Mouse (Mus musculus): ENCODE measurements around the gene Trappc10. TPM values are rescaled to one million over a fixed set of nuclear protein-coding genes. Genes with fewer than 3 reads are reported as not detected.

Trappc10 gene
- polyA plus RNA-seq, 1 experiment from 2014 or later = 8.3 TPM

DNA sequence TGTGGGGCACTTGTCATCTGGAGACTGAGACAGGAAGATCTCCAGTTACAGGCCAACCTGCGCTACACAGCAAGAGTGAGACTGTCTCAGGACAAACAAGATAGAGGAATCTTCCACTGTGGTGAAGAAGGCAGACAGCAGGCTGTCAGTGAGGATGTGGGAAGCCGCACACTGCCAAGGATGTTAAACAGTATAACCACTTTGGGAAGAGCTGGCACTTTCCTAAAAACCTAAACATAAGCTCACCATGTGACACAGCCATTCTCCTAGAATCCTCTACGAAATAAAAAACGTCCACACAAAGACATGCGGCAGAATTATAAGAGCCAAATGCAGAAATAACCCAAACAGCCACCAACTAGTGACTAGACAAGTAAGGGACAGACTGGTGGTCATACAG lies 6.1 kb downstream of the Trappc10 start:
- Histone ChIP-seq H3K9me3 (ENCODE audit: low read length) (no peaks in the 10 kb centered on the region), H3K4me1 (ENCODE audit: insufficient read depth, low read length) (peaks cover 4% of the 10 kb centered on the region), H3K4me3 (ENCODE audit: low read length) (no peak overlapping the region), H3K27ac (ENCODE audit: low read length) (no peak overlapping the region), H3K27me3 (ENCODE audit: insufficient read depth, low read length) (no peaks in the 10 kb centered on the region), H3K4me2 (replicated peaks; ENCODE audit: low read depth, low read length) (no peak overlapping the region), H3K9ac (replicated peaks; ENCODE audit: low read length) (no peak overlapping the region), H3K36me3 (ENCODE audit: insufficient read depth, low read length) (no peaks in the 10 kb centered on the region)
- ATAC-seq (ENCODE audit: low FRiP score, low TSS enrichment) = no peak
- 98% methylated on average over 5 of the region's 5 CpGs for WGBS

DNA sequence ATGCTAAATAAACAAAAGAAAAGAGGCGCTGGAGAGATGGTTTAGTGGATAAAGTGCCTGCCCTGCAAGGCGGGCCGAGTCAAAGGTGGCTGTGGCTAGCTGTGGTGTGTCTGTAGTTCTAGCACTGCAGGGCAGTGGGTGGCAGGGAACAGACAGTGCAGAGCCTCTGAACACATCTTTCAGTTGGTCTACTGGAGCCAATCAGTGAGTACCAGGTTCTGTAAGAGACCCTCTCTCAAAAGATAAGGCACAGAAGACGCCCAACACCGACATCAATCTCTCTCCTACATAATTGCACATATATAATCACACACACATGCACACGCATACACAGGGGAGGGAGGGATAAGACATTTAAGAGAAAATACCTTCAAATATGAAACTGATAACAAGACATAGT lies 6.6 kb downstream of the Trappc10 start:
- Histone ChIP-seq H3K36me3 (ENCODE audit: insufficient read depth, low read length) (no peaks in the 10 kb centered on the region), H3K4me1 (ENCODE audit: insufficient read depth, low read length) (no peaks in the 10 kb centered on the region), H3K4me3 (ENCODE audit: low read length) (no peak overlapping the region), H3K27ac (ENCODE audit: low read length) (no peak overlapping the region), H3K27me3 (ENCODE audit: insufficient read depth, low read length) (no peaks in the 10 kb centered on the region), H3K9me3 (ENCODE audit: low read length) (no peaks in the 10 kb centered on the region), H3K4me2 (replicated peaks; ENCODE audit: low read depth, low read length) (no peak overlapping the region), H3K9ac (replicated peaks; ENCODE audit: low read length) (no peak overlapping the region)
- WGBS = 82% methylated on average over 6 of the region's 6 CpGs
- ATAC-seq (ENCODE audit: low FRiP score, low TSS enrichment) = no peak

GRCm38 (mm10) chr10:78236885-78237629 lies 7.4 kb downstream of the Trappc10 start:
- ATAC-seq (ENCODE audit: low FRiP score, low TSS enrichment) = no peak
- no peaks in the 10 kb centered on the region for H3K4me1 ChIP-seq (ENCODE audit: insufficient read depth, low read length)
- no peak overlapping the region for H3K9ac ChIP-seq (replicated peaks; ENCODE audit: low read length)
- no peaks in the 10 kb centered on the region for H3K36me3 ChIP-seq (ENCODE audit: insufficient read depth, low read length)
- H3K4me3 ChIP-seq (ENCODE audit: low read length) = no peak overlapping the region
- H3K9me3 ChIP-seq (ENCODE audit: low read length) = no peaks in the 10 kb centered on the region
- no peak overlapping the region for H3K4me2 ChIP-seq (replicated peaks; ENCODE audit: low read depth, low read length)
- H3K27me3 ChIP-seq (ENCODE audit: insufficient read depth, low read length) = no peaks in the 10 kb centered on the region
- WGBS = 55% methylated on average over 8 of the region's 8 CpGs
- no peak overlapping the region for H3K27ac ChIP-seq (ENCODE audit: low read length)

DNA sequence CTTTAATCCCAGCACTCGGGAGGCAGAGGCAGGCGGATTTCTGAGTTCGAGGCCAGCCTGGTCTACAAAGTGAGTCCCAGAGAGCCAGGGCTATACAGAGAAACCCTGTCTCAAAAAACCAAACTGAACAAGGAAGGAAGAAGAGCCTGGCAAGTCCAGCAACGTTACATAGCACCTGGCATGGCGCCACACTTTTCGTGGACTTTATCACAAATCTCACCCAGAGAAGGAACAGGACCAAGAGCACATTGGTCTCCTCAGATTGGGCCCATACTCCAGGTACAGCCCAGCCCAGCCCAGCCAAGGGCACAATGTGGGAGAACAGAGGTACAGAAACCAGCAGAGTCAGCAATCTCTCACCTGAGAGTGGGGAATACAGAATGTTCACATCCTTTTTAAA lies 10.7 kb downstream of the Trappc10 start:
- 0 out of 2 replicates have a peak, but pooled peaks cover 4% of the 10 kb centered on the region for H3K36me3 ChIP-seq (ENCODE audit: insufficient read depth, low read length)
- ATAC-seq (ENCODE audit: low FRiP score, low TSS enrichment) = no peak
- H3K27ac ChIP-seq (ENCODE audit: low read length) = no peak overlapping the region
- no peaks in the 10 kb centered on the region for H3K27me3 ChIP-seq (ENCODE audit: insufficient read depth, low read length)
- no peaks in the 10 kb centered on the region for H3K4me1 ChIP-seq (ENCODE audit: insufficient read depth, low read length)
- H3K9ac ChIP-seq (replicated peaks; ENCODE audit: low read length) = no peak overlapping the region
- no peak overlapping the region for H3K4me2 ChIP-seq (replicated peaks; ENCODE audit: low read depth, low read length)
- no peak overlapping the region for H3K4me3 ChIP-seq (ENCODE audit: low read length)
- no peaks in the 10 kb centered on the region for H3K9me3 ChIP-seq (ENCODE audit: low read length)
- 86% methylated on average over 6 of the region's 6 CpGs for WGBS

DNA sequence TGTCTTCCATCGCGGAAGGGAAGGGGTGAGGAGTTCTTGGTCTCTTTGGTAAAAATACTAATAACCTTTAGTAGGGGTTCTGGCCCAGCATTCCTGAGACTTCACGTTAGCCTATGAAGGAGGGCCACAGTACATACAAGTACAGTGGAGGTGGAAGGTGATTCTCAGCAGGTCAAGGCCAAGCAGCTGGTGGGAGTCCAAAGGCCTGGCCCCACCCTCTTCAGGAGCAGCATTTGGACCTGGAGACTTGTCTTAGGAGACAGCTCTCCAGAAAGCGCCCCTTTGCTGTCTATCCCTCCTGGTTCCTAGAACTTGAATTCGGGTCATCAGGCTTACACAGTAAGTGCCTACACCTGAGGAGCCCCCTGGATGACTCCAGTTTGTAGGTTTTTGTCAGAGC lies 11.3 kb downstream of the Trappc10 start:
- H3K9me3 ChIP-seq (ENCODE audit: low read length) = no peaks in the 10 kb centered on the region
- no peaks in the 10 kb centered on the region for H3K27me3 ChIP-seq (ENCODE audit: insufficient read depth, low read length)
- H3K4me3 ChIP-seq (ENCODE audit: low read length) = no peak overlapping the region
- ATAC-seq (ENCODE audit: low FRiP score, low TSS enrichment) = no peak
- H3K9ac ChIP-seq (replicated peaks; ENCODE audit: low read length) = no peak overlapping the region
- no peak overlapping the region for H3K27ac ChIP-seq (ENCODE audit: low read length)
- H3K4me1 ChIP-seq (ENCODE audit: insufficient read depth, low read length) = no peaks in the 10 kb centered on the region
- 91% methylated on average over 5 of the region's 5 CpGs for WGBS
- no peak overlapping the region for H3K4me2 ChIP-seq (replicated peaks; ENCODE audit: low read depth, low read length)
- peaks cover 9% of the 10 kb centered on the region; the same call in 1 of the 2 replicates for H3K36me3 ChIP-seq (ENCODE audit: insufficient read depth, low read length)

GRCm38 (mm10) chr10:78232301-78232980 lies 12.0 kb downstream of the Trappc10 start:
- Histone ChIP-seq H3K9ac (replicated peaks; ENCODE audit: low read length) (no peak overlapping the region), H3K36me3 (ENCODE audit: insufficient read depth, low read length) (peaks cover 14% of the 10 kb centered on the region; the same call in 1 of the 2 replicates), H3K27me3 (ENCODE audit: insufficient read depth, low read length) (no peaks in the 10 kb centered on the region), H3K27ac (ENCODE audit: low read length) (no peak overlapping the region), H3K9me3 (ENCODE audit: low read length) (no peaks in the 10 kb centered on the region), H3K4me3 (ENCODE audit: low read length) (no peak overlapping the region), H3K4me2 (replicated peaks; ENCODE audit: low read depth, low read length) (no peak overlapping the region), H3K4me1 (ENCODE audit: insufficient read depth, low read length) (no peaks in the 10 kb centered on the region)
- ATAC-seq (ENCODE audit: low FRiP score, low TSS enrichment) = no peak
- WGBS = 85% methylated on average over 4 of the region's 4 CpGs

GRCm38 (mm10) chr10:78228560-78228928 lies 15.9 kb downstream of the Trappc10 start:
- WGBS = 90% methylated on average over 5 of the region's 5 CpGs
- no peak for ATAC-seq (ENCODE audit: low FRiP score, low TSS enrichment)
- H3K27ac ChIP-seq (ENCODE audit: low read length) = no peak overlapping the region

DNA sequence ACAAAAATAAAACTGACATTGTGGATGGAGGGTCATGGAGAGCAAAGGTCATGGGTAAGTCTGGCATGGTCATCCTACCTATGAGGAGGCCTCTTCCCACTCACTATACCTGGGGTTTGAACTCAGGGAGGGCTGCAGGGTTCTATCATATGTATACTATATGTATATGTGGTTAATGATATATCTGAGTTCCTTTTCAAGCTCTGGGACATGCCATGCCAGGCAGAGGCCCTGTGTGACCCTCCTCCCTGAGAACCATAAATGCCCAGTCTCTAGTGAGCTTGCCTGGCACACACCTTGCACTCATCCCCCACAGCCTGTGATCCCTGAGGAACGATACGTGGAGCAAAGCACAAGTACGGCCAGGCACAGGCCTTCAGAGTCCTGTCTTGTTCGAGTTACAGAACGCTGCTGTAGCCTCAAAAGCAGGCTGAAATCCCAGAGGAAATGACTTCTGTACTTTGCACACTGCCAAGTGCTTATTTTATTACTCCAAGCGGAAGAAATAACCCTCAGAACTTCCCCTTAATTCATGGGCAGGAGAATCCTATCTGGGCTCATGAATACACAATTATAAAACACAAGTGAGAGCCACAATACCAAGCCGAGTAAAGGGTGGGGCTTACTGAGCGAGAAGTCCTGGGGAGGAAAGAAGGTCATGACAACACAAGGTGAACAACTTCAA lies 16.4 kb downstream of the Trappc10 start:
- H3K4me3 ChIP-seq (ENCODE audit: low read length) = no peak overlapping the region
- no peaks in the 10 kb centered on the region for H3K9me3 ChIP-seq (ENCODE audit: low read length)
- H3K9ac ChIP-seq (replicated peaks; ENCODE audit: low read length) = no peak overlapping the region
- no peak for ATAC-seq (ENCODE audit: low FRiP score, low TSS enrichment)
- peaks cover 14% of the 10 kb centered on the region; the same call in 1 of the 2 replicates for H3K36me3 ChIP-seq (ENCODE audit: insufficient read depth, low read length)
- H3K27ac ChIP-seq (ENCODE audit: low read length) = no peak overlapping the region
- H3K4me2 ChIP-seq (replicated peaks; ENCODE audit: low read depth, low read length) = no peak overlapping the region
- 76% methylated on average over 8 of the region's 8 CpGs for WGBS
- no peaks in the 10 kb centered on the region for H3K4me1 ChIP-seq (ENCODE audit: insufficient read depth, low read length)
- H3K27me3 ChIP-seq (ENCODE audit: insufficient read depth, low read length) = no peaks in the 10 kb centered on the region

More at GRCm38 (mm10) chr10:78228560-78228928, 15.9 kb downstream of the Trappc10 start:
- Histone ChIP-seq H3K36me3 (ENCODE audit: insufficient read depth, low read length) (peaks cover 14% of the 10 kb centered on the region; the same call in 1 of the 2 replicates), H3K27me3 (ENCODE audit: insufficient read depth, low read length) (no peaks in the 10 kb centered on the region), H3K9ac (replicated peaks; ENCODE audit: low read length) (no peak overlapping the region), H3K4me2 (replicated peaks; ENCODE audit: low read depth, low read length) (no peak overlapping the region), H3K4me1 (ENCODE audit: insufficient read depth, low read length) (no peaks in the 10 kb centered on the region), H3K9me3 (ENCODE audit: low read length) (no peaks in the 10 kb centered on the region), H3K4me3 (ENCODE audit: low read length) (no peak overlapping the region)

- ATAC-seq (ENCODE audit: low FRiP score, low TSS enrichment) = no peak
- WGBS = 92% methylated on average over 6 of the region's 6 CpGs
- H3K4me2 ChIP-seq (replicated peaks; ENCODE audit: low read depth, low read length) = no peak overlapping the region
- H3K27ac ChIP-seq (ENCODE audit: low read length) = no peak overlapping the region
- H3K36me3 ChIP-seq (ENCODE audit: insufficient read depth, low read length) = peaks cover 16% of the 10 kb centered on the region; the same call in 1 of the 2 replicates
- H3K4me3 ChIP-seq (ENCODE audit: low read length) = no peak overlapping the region
- H3K9ac ChIP-seq (replicated peaks; ENCODE audit: low read length) = no peak overlapping the region
- H3K27me3 ChIP-seq (ENCODE audit: insufficient read depth, low read length) = no peaks in the 10 kb centered on the region
- H3K9me3 ChIP-seq (ENCODE audit: low read length) = no peaks in the 10 kb centered on the region
- H3K4me1 ChIP-seq (ENCODE audit: insufficient read depth, low read length) = no peaks in the 10 kb centered on the region
Observed at GRCm38 (mm10) chr10:78224136-78224535, 20.3 kb downstream of the Trappc10 start.
